Mouse (Mus musculus): Measurements from ENCODE around the gene Kansl1l. TPM values are rescaled to one million over a fixed set of nuclear protein-coding genes. Genes with fewer than 3 reads are reported as not detected.

Gene Kansl1l
- 10 to 100 TPM; 14.5 to 21.5 (median 18.3) TPM for total RNA-seq (2022)

DNA sequence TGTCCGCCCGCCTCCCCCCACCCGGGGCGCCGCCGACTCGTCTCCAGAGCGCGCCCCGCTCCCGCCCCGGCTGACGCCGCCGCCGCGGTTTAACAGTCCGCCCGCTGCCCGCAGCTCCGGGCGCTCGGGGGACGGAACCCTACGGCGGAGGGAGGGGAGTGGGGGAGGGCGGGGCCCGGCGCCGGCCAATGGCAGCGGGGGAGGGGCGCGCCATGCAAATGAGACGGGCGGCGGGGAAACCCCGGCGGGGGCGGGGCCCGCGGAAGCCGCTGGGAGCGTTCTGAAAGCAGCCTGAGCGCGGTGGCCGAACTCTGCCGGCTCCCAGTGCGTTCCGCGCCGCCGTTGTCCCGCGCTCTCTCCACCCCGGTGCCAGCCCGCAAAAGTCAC, at the start of gene Kansl1l:
TSS of gene Kansl1l (minus strand) at position 110 of the 387 bp plus-strand sequence.
- DNase-seq (ENCODE audit: low spot score in 2 of 2): peak; percentile 82 to 93

DNA sequence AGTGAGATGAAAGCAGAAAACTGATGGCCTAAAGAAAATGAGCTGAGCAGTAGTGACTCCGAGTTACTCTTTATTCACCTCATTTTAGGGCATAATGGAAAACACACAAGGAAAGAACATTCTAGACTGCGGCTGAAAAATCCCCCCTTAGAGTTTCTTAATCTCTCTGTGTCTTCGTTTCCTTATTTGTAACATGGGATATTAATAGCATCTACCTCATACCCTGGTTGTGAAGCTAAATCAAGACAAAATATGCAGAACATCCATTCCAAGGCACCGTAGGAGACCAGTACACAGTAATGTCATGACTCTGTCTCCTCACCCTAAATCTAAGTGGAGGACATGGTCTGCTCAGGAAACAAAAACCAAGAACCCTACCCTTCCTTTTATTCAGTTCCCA, 48.3 kb upstream of the Kansl1l start:
- DNase-seq (ENCODE audit: low spot score in 2 of 2): no peak

DNA sequence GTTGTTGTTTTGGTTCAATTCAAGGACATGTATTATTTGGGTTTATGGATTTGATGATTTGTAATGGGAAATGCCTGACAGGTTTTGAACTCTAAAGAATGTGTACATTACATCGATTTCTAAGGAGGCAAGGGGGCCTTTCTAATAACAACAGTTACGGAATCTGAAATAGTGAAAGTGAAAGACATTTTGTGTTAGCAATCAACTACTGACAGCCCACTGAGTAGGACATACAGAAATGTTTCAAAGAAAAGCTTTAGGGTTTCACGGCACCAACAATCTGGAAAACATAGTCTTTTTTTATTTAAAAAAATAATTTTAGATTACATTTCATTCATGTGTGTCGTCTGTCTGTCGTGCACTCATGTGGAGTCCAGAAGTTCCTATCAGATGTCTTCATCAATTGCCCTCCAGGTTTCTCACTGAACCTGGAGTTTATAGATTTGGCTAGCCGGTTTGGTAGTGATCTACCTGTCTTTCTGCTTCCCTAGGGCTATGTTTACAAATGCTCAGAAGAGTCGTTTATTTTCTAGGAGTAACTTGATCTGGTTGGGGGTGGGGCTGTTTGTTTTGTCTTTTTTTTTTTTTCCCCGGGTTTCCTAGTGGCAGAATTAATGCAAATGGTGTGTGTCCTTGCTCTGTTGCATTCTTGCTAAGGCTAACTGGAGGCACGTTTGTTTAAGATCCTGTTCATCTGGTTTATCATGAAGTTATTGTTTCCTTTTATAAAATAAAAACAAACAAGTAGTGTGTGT, 46.6 kb upstream of the Kansl1l start:
- DNase-seq (ENCODE audit: low spot score in 2 of 2): no peak

GRCm38 (mm10) chr1:66862712-66863511, 45.5 kb upstream of the Kansl1l start, which contains the start of gene Acadl:
TSS of gene Acadl (minus strand) at chr1:66863277.
- DNase-seq (ENCODE audit: low spot score in 2 of 2): peak; percentile 54

- DNase-seq (ENCODE audit: low spot score in 2 of 2): no peak
These were observed 44.7 kb upstream of the Kansl1l start for GRCm38 (mm10) chr1:66861764-66862672.

DNA sequence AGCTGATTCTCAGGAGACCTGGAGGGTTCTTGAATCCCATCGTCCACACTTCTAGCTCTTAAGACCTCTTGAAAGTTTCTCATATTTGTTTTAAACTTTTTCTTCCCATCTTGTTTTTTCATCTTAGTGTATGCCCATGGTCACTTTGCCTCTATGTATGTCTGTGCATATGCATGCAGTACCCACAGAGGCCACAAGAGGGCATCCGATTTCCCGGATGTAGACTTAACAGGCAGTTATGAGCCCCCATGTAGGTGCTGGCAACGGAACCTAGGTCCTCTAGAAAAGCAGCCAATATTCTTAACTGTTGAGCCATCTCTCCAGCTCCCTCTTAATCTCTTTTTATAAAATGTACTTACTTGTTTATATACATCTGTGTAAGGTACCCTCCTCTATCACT, 30.1 kb upstream of the Kansl1l start:
- DNase-seq (ENCODE audit: low spot score in 2 of 2): no peak

DNA sequence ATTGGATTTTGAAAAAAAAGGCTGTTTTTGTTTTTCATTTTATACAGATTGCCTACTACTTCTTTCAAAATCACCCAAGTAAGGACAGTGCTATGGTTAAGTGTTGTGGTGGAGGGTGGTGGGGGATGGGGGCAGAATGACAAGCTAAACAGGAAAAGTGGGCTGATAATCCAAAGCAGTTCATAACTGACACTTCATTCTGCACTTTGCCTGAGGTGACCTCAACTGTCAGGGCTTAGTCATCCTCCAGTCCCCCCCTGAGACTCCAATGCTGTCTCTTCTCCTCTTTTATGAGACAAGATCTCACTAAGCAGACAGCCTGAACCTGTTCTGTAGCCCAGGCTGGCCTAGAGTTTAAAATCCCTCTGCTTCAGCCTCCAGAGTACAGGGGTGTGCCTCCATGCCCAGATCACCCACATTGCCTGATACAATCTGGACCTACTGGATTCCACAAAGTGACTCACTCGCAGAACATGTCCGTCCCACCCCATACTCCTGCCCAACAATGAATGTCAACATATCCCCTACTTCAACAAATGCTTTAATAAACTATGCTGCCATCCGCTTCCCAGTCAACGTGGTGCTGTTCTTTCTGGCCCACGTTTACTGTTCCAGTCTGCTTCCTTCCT, 28.4 kb upstream of the Kansl1l start:
- no peak for DNase-seq (ENCODE audit: low spot score in 2 of 2)

DNA sequence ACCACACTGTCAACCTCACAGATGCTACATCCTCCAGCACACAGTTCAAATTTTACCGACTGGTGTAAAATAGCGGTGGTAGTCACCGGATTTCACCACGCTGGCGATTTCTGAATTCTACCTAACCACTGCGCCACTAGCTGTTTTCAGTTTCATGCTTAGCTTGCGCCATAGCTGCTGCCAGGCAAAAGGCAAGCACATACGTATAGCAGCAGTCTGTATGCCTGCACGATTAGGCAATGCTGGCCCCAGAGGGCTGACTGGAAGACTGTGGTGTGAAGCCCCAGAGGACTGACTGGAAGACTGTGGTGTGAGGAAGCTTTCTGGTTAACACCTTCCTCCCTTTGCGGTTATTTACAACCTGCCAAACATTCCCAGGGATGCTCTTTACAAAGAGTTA, 24.6 kb upstream of the Kansl1l start:
- DNase-seq (ENCODE audit: low spot score in 2 of 2): no peak

- no peak for DNase-seq (ENCODE audit: low spot score in 2 of 2)
These were observed 24.1 kb upstream of the Kansl1l start for GRCm38 (mm10) chr1:66841510-66841909.

- DNase-seq (ENCODE audit: low spot score in 2 of 2): no peak
These were observed 22.5 kb upstream of the Kansl1l start for GRCm38 (mm10) chr1:66839755-66840438.

DNA sequence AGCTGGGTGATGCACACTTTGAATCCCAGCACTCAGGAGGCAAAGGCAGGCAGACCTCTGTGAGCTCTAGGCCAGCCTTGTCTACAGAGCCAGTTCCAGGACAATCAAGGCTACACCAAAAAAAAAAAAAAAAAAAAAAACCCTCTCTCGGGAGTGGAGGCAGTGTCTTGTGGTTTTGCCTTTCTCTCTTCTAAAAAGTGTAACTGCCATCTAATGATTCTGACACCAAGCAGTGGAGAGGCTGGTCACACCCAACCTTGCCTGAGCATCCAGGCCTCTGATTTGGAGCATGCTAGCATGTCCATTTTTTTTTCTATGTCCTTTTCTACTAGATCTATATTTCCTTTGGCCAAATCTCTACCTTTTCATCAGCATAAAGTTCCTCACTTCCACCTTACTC, 21.8 kb upstream of the Kansl1l start:
- no peak for DNase-seq (ENCODE audit: low spot score in 2 of 2)

DNA sequence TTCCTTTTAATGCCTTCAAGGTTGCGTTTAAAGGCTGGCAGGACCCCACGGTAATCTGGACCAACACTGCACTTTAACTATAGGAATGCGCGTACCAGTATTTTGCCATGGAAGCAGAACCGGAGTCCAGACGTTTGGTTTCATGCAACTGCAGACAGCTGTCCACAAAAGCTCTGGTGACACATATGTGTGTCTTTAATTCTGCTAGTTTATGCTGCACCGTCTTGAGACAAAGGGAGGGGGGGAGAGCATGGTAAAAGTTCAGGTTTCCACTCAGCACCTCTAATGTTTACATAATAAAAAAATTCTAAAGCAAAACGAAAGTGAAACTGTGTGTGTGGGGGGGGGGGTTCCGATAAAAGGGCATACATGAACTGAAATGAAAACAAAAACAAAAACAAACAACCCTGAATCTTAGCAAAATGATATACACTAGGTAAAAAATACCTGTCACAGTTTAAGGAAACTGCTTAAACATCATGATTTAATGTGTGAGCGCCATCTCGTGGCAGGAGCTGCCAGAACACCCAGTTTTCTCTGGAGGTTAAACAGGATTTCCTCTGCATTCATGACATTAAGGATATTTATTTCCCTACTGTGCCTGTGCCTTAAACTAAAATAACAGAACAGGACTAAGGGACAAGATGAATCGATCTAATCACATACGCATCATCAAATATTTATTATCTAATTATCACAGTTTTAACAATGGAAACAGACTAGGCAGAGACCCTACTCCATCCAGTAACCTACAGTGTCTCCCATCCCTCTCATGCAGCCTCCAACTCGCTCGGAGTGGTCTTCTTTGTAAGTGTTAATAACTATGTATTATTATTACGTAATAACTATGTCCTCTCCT, 21.1 kb upstream of the Kansl1l start:
- peak; percentile 36 to 74 for DNase-seq (ENCODE audit: low spot score in 2 of 2)

GRCm38 (mm10) chr1:66837207-66837606, 19.8 kb upstream of the Kansl1l start:
- DNase-seq (ENCODE audit: low spot score in 2 of 2): no peak

DNA sequence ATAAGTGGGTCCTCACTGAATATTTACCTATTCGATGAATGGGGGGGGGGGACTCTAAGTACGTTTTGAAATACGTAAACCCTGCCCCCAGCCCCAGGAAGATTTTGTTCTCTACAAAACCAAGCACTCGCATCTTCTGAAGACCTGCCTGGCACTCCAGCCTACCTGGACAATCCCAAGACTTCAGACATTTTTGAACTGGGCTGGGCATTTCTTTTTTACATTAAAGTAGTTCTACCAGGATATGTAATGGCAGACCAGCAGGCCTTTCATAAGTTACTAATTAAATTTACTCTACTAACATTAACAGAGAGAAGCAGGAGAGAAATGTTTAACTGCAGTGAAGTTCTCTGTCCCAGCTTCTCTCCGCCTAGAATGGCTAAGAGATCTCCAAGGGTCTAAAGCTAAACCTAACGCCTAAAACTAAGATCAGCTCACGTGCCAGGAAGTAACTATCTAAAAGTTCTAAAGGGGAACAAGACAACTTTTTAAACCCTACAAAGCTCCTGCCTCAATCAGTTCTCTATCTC, 15.3 kb upstream of the Kansl1l start:
- DNase-seq (ENCODE audit: low spot score in 2 of 2): no peak

DNA sequence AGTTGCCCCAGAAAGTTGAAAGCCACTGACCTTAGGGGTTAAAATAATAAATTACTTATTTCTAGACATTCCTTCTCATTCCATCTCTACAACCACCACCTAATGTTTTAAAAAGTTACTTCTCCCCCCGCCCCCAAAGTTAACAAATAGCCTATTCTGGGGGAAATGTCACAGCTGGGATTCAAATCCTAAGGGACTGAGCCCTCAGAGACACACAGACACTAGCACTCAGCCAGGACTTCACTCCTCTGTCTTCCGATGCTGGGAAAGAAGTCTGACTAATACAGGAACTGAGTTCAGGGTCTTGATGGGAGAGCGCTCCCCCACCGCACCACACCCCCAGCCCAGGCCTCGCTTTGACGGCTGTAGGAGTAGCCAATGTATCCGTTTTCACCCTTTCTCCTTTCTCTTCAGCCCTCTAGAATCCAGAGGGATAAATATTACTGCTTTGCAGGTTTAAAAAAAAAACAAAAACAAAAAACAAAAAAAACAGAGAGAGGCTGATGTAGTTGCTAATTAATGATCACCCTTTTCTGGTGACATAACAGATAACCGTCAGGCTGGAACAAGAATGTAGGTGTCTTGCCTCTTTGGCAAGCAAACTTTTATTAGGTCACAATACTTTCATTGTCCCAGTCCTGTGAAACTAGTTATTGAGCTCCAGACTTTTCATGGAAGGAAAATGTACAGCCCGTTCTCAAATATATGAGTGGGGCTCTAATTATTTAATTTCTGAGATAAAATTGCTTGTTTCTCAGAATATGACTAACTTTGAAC, 14.7 kb upstream of the Kansl1l start:
- no peak for DNase-seq (ENCODE audit: low spot score in 2 of 2)

DNA sequence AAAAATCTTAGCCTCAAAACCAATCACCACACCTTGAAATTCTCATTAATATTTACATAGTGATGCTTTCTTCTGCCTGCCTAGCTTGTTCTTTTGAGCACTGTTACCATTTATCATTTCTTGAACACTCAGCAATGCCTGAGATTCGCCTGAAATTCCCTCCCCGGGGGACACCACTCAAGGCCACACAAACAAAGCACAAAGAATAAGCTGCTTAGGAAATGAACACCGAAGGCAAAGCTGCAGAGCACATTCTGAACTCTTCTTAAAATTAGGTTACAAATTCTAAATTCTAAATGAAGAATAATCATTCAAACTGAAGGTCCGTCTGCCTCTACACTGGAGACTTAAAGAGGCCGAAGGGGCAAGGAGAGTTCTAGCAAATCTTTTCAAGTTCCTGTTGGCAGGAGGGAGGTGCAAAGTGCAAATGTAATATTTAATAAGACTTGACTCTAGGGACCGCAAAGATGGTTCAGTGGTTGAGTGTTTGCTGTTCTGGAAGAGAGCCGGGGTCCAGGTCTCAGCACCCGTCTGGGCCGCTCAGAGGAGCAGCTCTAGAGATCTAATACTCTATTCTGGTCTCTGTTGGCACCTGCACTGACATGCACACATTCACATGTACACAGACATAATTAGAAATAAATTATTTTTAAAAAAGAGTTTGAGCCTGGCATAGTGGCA, 12.2 kb upstream of the Kansl1l start:
- no peak for DNase-seq (ENCODE audit: low spot score in 2 of 2)

DNA sequence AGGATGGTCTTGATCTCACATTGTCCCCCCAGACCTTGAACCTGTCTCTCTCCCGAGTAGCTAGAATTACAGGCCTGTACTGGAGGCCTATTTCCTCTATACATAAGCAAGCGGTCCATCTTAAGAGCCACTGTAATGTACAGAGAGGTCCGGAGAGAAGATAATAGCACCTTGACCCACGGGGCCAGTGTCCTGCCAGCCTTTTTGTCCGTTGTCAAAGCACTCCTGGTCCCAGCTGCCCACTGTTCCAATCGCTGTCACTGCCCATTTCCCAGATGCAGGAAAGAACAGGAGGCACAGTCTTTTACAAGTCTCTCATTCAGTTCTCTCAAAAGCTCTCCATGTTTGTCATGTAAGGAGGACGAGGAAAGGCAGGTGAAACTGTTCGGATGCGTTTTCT, 4.6 kb upstream of the Kansl1l start:
- DNase-seq (ENCODE audit: low spot score in 2 of 2): no peak

DNA sequence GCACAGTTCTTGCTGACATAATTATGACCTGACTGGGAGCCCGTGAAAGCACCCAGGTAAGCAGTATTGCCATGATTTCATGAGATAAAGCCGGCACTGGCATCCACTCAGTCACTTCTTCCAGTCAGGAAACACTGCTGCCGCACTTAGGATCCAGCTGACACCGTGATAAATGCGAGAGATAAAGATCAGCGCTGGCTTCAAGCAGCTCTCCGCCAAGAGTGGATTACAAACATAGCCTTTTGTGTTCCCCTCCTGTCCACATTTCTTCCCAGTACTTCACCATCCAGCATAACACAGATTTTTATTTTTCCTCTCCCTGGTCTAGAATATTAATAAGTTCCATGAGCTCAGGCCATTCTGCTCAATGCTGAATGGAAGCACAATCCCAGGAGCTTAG, 2.9 kb upstream of the Kansl1l start:
- no peak for DNase-seq (ENCODE audit: low spot score in 2 of 2)

Data from left cerebral cortex, adult 8-10 months (tissue).